Mouse (Mus musculus): ENCODE data around the gene Asap3. TPM values are rescaled to one million over a fixed set of nuclear protein-coding genes. Genes with fewer than 3 reads are reported as not detected.

Asap3 gene
- polyA plus RNA-seq, 1 experiment from 2014 or later = 1.5 TPM

DNA sequence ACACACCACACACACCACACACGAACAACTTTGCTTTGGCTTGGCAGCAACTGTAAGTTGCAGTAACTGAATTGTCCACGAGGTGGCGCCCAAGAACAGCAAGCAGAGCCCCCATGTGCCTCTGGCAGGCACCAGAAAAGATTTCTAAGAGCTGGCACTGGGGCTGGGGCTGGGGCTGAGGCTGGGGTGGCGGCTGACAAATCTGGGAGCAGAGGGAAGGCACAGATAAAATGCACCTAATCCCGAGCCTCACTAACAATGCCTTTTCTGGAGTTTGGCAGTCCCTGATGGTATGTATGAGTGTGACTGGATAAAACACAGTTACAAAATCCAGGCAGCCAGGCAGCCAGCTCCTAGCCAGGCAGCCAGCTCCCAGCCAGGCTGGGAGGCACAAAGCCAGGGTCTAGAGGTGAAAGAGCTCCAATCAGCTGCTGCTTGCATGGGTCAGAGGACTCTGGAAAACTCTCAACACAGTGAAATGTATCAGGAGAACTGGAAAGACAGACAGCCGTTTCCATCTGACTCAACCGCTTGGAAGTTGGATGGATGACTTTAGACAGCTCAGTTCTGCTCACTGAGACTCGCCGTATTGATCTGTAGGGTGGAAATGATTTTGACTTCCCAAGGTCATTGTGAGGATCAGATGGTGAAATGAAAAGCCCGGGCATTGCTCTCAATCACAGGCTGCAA, 54.5 kb downstream of the Asap3 start:
- Histone ChIP-seq H3K9ac (ENCODE audit: low read length) (peak overlapping the region; percentile 3; the same call in 1 of the 2 replicates), H3K9me3 (ENCODE audit: control insufficient read depth, low read length) (no peaks in the 10 kb centered on the region), H3K27ac (replicated peaks in 1 of 2; ENCODE audit: control insufficient read depth in 1 of 2, insufficient read depth in 1 of 2, low read depth in 2 of 2, low read length in 2 of 2) (peak overlapping the region; percentile 76 to 90), H3K27me3 (ENCODE audit: control insufficient read depth, insufficient read depth, low read length) (no peaks in the 10 kb centered on the region), H3K4me2 (ENCODE audit: low read length) (no peak overlapping the region), H3K4me1 (ENCODE audit: control insufficient read depth in 2 of 2, insufficient read depth in 2 of 2, low read length in 2 of 2) (peaks cover 11 to 15% of the 10 kb centered on the region in 2 experiments; a peak in 3 of 4 replicates), H3K36me3 (ENCODE audit: control insufficient read depth, insufficient read depth, low read length) (peaks cover 7% of the 10 kb centered on the region; the same call in 1 of the 2 replicates), H3K4me3 (ENCODE audit: control insufficient read depth in 1 of 2, insufficient read depth in 1 of 2, low read depth in 1 of 2, low read length in 2 of 2) (no peak overlapping the region)
- ATAC-seq (ENCODE audit: insufficient number of reproducible peaks, insufficient read depth, low FRiP score, low read depth) = peak; percentile 67
- 31% methylated on average over 10 of the region's 10 CpGs for WGBS

DNA sequence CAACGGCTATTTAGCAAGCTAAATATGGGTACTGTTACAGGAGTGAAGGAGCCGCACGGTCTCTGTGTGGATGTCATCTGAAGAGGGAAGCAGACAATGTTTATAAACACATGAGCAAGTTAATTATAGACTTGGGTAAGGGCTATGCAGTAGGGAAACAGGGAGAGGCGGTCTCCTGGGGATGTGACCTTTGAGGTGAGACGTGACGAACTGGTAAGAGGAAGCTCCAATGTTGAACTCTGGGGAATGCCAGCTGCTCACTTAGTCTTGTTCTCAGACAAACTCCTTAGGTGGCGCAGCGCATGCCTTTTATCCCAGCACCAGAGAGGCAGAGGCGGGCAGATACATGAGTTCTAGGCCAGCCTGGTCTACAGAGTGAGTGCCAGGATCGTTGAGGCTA, 55.7 kb downstream of the Asap3 start:
- peaks cover 11 to 15% of the 10 kb centered on the region in 2 experiments; a peak in 3 of 4 replicates for H3K4me1 ChIP-seq (ENCODE audit: control insufficient read depth in 2 of 2, insufficient read depth in 2 of 2, low read length in 2 of 2)
- ATAC-seq (ENCODE audit: insufficient number of reproducible peaks, insufficient read depth, low FRiP score, low read depth) = no peak
- H3K4me2 ChIP-seq (ENCODE audit: low read length) = no peak overlapping the region
- H3K9me3 ChIP-seq (ENCODE audit: control insufficient read depth, low read length) = no peaks in the 10 kb centered on the region
- no peaks in the 10 kb centered on the region for H3K27me3 ChIP-seq (ENCODE audit: control insufficient read depth, insufficient read depth, low read length)
- no peak overlapping the region for H3K4me3 ChIP-seq (ENCODE audit: control insufficient read depth in 1 of 2, insufficient read depth in 1 of 2, low read depth in 1 of 2, low read length in 2 of 2)
- H3K9ac ChIP-seq (ENCODE audit: low read length) = no peak overlapping the region
- WGBS = 55% methylated on average over 10 of the region's 10 CpGs
- peak overlapping the region; percentile 27 to 76 for H3K27ac ChIP-seq (replicated peaks in 1 of 2; ENCODE audit: control insufficient read depth in 1 of 2, insufficient read depth in 1 of 2, low read depth in 2 of 2, low read length in 2 of 2)
- H3K36me3 ChIP-seq (ENCODE audit: control insufficient read depth, insufficient read depth, low read length) = peaks cover 7% of the 10 kb centered on the region; the same call in 1 of the 2 replicates

DNA sequence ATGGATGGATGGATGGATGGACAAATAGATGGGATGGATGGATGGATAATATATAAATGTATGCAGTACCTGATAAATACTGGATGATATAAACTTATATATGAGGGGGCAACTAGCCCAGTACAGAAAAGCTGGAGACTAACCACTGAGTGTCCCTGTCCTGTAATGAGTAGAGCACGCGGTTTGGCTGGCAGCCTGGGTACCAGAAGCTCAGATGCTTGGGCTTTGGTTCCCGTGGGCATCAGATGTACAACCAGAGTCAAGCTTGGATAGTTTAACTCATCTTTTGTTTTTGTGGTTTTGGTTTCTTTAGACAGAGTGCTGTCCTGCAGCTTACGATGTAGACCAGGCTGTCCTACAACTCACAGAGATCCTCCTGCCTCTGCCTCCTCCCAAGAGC, 57.4 kb downstream of the Asap3 start:
- no peak for ATAC-seq (ENCODE audit: insufficient number of reproducible peaks, insufficient read depth, low FRiP score, low read depth)
- Histone ChIP-seq H3K9ac (ENCODE audit: low read length) (no peak overlapping the region), H3K27me3 (ENCODE audit: control insufficient read depth, insufficient read depth, low read length) (no peaks in the 10 kb centered on the region), H3K4me2 (ENCODE audit: low read length) (no peak overlapping the region), H3K9me3 (ENCODE audit: control insufficient read depth, low read length) (no peaks in the 10 kb centered on the region), H3K36me3 (ENCODE audit: control insufficient read depth, insufficient read depth, low read length) (peaks cover 7% of the 10 kb centered on the region; the same call in 1 of the 2 replicates), H3K4me3 (ENCODE audit: control insufficient read depth in 1 of 2, insufficient read depth in 1 of 2, low read depth in 1 of 2, low read length in 2 of 2) (no peak overlapping the region), H3K4me1 (ENCODE audit: control insufficient read depth in 2 of 2, insufficient read depth in 2 of 2, low read length in 2 of 2) (peaks cover 11 to 15% of the 10 kb centered on the region in 2 experiments; a peak in 3 of 4 replicates), H3K27ac (replicated peaks in 1 of 2; ENCODE audit: control insufficient read depth in 1 of 2, insufficient read depth in 1 of 2, low read depth in 2 of 2, low read length in 2 of 2) (no peak overlapping the region)
- WGBS = 96% methylated on average over 4 of the region's 4 CpGs

DNA sequence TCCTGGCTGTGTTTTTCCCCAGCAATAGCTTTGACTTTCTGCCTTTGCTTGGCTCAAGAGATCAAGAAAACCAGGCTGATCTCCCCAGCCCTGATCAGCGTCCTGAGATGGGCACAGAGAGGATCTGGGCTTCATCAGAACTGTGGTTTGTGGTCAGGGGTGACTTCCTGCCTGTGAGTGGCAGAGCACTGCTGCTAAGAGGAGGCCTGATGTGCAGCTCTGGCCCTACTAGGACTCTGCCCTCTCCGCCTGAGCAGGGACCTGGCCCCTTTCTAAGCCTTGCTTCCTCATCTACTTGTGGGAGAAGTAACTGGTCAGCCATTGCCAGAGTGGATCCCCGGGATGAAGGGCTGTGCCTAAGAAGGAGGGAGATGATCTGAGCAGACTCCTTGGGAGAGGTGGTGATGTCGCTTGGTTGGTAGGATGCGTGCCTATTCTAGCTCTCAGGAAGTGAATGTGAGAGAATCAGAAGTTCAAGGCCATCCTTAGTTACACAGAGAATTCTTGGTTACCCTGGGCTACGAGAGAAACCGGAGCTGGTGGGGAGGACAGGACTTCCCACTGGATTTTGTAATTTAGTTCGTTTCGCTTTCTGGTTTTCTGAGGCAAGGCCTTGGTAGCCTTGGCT, 60.7 kb downstream of the Asap3 start:
- H3K27ac ChIP-seq (replicated peaks in 1 of 2; ENCODE audit: control insufficient read depth in 1 of 2, insufficient read depth in 1 of 2, low read depth in 2 of 2, low read length in 2 of 2) = no peak overlapping the region
- no peak overlapping the region for H3K9ac ChIP-seq (ENCODE audit: low read length)
- H3K4me1 ChIP-seq (ENCODE audit: control insufficient read depth in 2 of 2, insufficient read depth in 2 of 2, low read length in 2 of 2) = peaks cover 4 to 5% of the 10 kb centered on the region in 2 experiments; a peak in 2 of 4 replicates
- H3K36me3 ChIP-seq (ENCODE audit: control insufficient read depth, insufficient read depth, low read length) = peaks cover 3% of the 10 kb centered on the region; the same call in 1 of the 2 replicates
- no peak overlapping the region for H3K4me2 ChIP-seq (ENCODE audit: low read length)
- ATAC-seq (ENCODE audit: insufficient number of reproducible peaks, insufficient read depth, low FRiP score, low read depth) = no peak
- H3K4me3 ChIP-seq (ENCODE audit: control insufficient read depth in 1 of 2, insufficient read depth in 1 of 2, low read depth in 1 of 2, low read length in 2 of 2) = no peak overlapping the region
- no peaks in the 10 kb centered on the region for H3K27me3 ChIP-seq (ENCODE audit: control insufficient read depth, insufficient read depth, low read length)
- no peaks in the 10 kb centered on the region for H3K9me3 ChIP-seq (ENCODE audit: control insufficient read depth, low read length)
- WGBS = 78% methylated on average over 9 of the region's 9 CpGs

DNA sequence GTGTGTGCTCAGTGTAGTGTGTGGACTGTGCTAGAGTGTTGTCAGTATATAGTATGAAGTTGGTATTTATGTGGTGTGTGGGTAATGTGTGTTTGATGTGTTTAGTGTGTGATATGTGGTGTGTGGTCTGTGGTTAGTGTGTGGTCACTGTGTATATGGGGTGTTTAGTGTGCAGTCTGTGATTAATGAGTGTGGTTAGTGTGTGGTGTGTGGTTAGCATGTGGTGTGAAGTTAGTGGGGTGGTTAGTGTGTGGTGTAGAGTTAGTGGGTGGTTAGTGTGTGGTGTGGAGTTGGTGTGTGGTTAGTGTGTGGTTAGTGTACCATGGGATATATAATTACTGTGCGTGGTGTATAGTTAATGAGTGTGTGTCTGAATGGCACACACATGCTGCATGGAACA, 62.7 kb downstream of the Asap3 start:
- Histone ChIP-seq H3K4me2 (ENCODE audit: low read length) (no peak overlapping the region), H3K36me3 (ENCODE audit: control insufficient read depth, insufficient read depth, low read length) (peaks cover 8% of the 10 kb centered on the region; the same call in 1 of the 2 replicates), H3K27ac (replicated peaks in 1 of 2; ENCODE audit: control insufficient read depth in 1 of 2, insufficient read depth in 1 of 2, low read depth in 2 of 2, low read length in 2 of 2) (no peak overlapping the region), H3K27me3 (ENCODE audit: control insufficient read depth, insufficient read depth, low read length) (no peaks in the 10 kb centered on the region), H3K9ac (ENCODE audit: low read length) (no peak overlapping the region), H3K9me3 (ENCODE audit: control insufficient read depth, low read length) (peaks cover 15% of the 10 kb centered on the region), H3K4me3 (ENCODE audit: control insufficient read depth in 1 of 2, insufficient read depth in 1 of 2, low read depth in 1 of 2, low read length in 2 of 2) (no peak overlapping the region), H3K4me1 (ENCODE audit: control insufficient read depth in 2 of 2, insufficient read depth in 2 of 2, low read length in 2 of 2) (no peaks in the 10 kb centered on the region)
- WGBS = 96% methylated on average over 1 of the region's 1 CpGs
- no peak for ATAC-seq (ENCODE audit: insufficient number of reproducible peaks, insufficient read depth, low FRiP score, low read depth)

DNA sequence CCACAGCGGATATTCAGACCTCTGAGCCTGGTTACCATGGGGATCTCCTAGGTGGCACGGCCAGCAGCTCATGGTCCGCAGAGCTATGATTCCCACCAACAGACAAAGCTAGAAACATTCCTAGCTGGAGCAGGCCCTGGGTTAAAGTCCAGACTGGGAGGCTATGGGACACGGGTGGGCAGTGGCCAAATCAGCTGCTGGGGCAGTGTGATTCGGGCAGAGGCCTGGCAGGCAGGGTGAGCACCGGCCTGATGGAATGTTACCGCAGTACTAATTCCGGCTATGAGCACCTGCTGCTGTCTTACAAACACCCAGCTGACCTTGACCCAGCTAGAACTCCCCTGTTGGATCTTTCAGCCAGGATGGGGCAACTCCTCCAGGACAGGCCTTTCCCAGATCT, 64.5 kb downstream of the Asap3 start:
- no peak for ATAC-seq (ENCODE audit: insufficient number of reproducible peaks, insufficient read depth, low FRiP score, low read depth)

DNA sequence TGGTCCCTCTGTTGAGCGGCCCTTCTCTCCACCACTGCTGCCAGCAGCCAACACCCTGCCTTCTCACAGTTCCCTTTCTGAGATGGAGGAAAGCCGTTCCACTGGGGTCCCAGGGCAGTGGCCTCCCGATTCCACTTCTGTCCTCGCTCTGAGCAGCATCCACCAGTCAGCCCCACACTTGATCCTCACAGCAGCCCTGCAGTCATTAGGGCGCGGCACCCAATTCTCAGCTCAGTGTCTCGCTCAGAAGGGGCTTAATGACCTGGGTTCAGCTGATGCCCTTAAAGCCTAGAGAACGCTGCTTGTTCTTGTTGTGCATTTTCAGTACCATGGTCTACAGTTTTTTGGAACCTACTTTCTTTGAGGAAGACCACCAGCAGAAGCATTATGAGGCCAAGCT, 74.9 kb downstream of the Asap3 start:
- Histone ChIP-seq H3K9me3 (ENCODE audit: control insufficient read depth, low read length) (no peaks in the 10 kb centered on the region), H3K27ac (replicated peaks in 1 of 2; ENCODE audit: control insufficient read depth in 1 of 2, insufficient read depth in 1 of 2, low read depth in 2 of 2, low read length in 2 of 2) (no peak overlapping the region), H3K36me3 (ENCODE audit: control insufficient read depth, insufficient read depth, low read length) (no peaks in the 10 kb centered on the region), H3K27me3 (ENCODE audit: control insufficient read depth, insufficient read depth, low read length) (no peaks in the 10 kb centered on the region), H3K4me3 (ENCODE audit: control insufficient read depth in 1 of 2, insufficient read depth in 1 of 2, low read depth in 1 of 2, low read length in 2 of 2) (no peak overlapping the region), H3K4me1 (ENCODE audit: control insufficient read depth in 2 of 2, insufficient read depth in 2 of 2, low read length in 2 of 2) (peaks cover 15 to 26% of the 10 kb centered on the region in 2 experiments), H3K4me2 (ENCODE audit: low read length) (no peak overlapping the region), H3K9ac (ENCODE audit: low read length) (0 out of 2 replicates have a peak overlapping the region, but pooled peaks have one; percentile 27)
- 72% methylated on average over 8 of the region's 8 CpGs for WGBS
- no peak for ATAC-seq (ENCODE audit: insufficient number of reproducible peaks, insufficient read depth, low FRiP score, low read depth)

More for the DNA sequence above, 64.5 kb downstream of the Asap3 start:
- no peak overlapping the region for H3K27ac ChIP-seq (replicated peaks in 1 of 2; ENCODE audit: control insufficient read depth in 1 of 2, insufficient read depth in 1 of 2, low read depth in 2 of 2, low read length in 2 of 2)
- 68% methylated on average over 8 of the region's 8 CpGs for WGBS
- H3K36me3 ChIP-seq (ENCODE audit: control insufficient read depth, insufficient read depth, low read length) = peaks cover 21% of the 10 kb centered on the region; the same call in 1 of the 2 replicates
- H3K4me2 ChIP-seq (ENCODE audit: low read length) = no peak overlapping the region
- H3K27me3 ChIP-seq (ENCODE audit: control insufficient read depth, insufficient read depth, low read length) = no peaks in the 10 kb centered on the region
- no peaks in the 10 kb centered on the region for H3K4me1 ChIP-seq (ENCODE audit: control insufficient read depth in 2 of 2, insufficient read depth in 2 of 2, low read length in 2 of 2)
- peaks cover 15% of the 10 kb centered on the region for H3K9me3 ChIP-seq (ENCODE audit: control insufficient read depth, low read length)
- no peak overlapping the region for H3K4me3 ChIP-seq (ENCODE audit: control insufficient read depth in 1 of 2, insufficient read depth in 1 of 2, low read depth in 1 of 2, low read length in 2 of 2)
- no peak overlapping the region for H3K9ac ChIP-seq (ENCODE audit: low read length)

All from heart, embryonic 14.5 days (tissue).